Mouse (Mus musculus) gastrocnemius, postnatal 25 days (tissue): Measurements from ENCODE around the gene Gpc2. TPM values are rescaled to one million over a fixed set of nuclear protein-coding genes. Genes with fewer than 3 reads are reported as not detected.

Source experiments
- DNase-seq: peaks from one replicate; pipeline ENCODE4 v3.0.0; 2022
- long read RNA-seq, 2 experiments: library from polyadenylated mRNA; stranded (forward); transcript quantifications; one replicate each; pipeline ENCODE4 v2.0.0; 2021
- total RNA-seq, 2 experiments: library from RNA; stranded (reverse); gene quantifications; 1 replicate in 1 of 2; 2 replicates in 1 of 2; pipeline ENCODE4 v1.2.3; 2021

The Gpc2 gene
- under 1 TPM in 1 of 2 experiments, not detected in 1; 0.27 TPM for total RNA-seq
- long read RNA-seq, experiment 1, result 0 reads
- long read RNA-seq, experiment 2, result 0 reads

DNA sequence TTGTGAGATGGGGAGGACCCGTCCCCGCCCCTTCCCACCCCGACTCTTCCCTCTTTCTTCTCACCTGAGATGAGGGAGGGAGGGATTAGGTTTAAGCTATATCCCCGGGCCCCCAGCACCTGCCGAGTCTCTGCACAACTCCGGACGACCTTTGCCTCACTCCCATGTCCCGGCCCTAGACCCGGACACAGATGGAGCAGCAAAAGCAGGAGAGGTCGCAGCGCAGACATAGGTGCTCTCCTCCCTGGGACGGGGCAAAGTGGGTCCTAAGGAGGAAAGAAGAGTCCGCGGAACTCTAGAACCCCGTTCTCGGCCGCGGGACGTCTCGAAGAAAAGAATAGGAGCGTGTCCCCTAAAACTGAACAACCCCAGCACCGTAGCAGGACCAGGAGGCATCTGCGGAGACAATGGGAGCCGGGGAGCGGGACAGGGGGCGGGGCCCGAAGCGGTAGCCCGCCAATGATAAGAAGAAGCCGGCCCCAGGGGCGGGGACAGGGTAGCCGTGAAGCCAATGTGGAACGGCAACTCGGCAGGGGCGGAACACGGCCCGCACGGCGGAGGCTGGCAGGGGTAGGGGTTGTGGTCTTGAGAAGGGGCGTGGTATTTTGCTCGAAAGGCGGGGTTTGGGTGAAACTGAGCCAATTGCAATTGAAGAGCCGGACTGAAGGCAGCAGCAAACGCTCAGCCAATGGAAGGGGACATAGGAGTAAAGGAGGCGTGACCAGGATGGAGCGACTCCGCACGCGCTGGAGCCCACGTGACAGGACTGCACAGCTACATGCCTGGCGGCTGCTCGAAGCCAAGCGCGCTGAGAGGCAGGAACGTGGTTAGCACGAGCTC, at the start of gene Gpc2, which contains the start of the genes Gm43720 and Stag3:
Gpc2 (minus strand) TSS at position 421 of the 840 bp plus-strand sequence.
Gm43720 (minus strand) TSS at position 374 of the 840 bp plus-strand sequence.
Stag3 (plus strand) TSS at position 656 of the 840 bp plus-strand sequence.
- DNase-seq, result peak; percentile 83

DNA sequence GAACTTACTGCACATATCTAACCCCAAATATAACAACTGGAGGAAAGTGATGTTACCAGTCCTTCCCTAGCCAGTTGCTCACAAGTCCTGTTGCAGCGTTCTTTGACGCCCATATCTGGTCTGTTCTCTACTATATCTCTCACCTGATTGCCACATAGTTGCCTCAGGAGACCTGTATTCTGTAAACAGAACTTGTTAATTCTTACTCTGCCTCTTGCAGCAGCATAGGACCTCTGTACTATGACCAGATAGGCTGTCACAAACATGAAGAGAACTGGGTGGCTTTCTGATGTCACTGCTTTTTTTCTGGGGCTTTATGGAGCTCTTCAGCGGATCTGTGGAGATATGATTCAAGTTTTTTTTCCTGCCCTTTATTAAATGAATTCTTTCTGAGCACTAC, 33.0 kb upstream of the Gpc2 start:
- DNase-seq, result no peak

DNA sequence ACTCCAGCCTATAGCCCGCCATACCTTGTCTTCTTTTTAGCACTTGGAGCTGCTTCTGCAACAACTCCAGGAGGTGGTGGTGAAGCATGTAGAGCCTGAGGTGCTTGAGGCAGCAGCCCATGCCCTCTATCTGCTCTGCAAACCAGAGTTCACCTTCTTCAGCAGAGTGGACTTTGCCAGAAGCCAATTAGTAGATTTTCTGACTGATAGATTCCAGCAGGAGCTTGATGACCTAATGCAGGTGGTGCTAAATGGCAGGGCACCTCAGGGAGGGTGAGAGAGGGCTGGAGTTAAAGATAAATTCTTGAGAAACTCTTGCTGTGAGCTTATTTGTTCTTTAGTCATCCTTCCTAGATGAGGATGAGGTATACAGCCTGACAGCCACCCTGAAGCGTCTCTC, 19.8 kb upstream of the Gpc2 start:
- DNase-seq, result no peak

GRCm38 (mm10) chr5:138294158-138294557, 14.4 kb upstream of the Gpc2 start:
- no peak for DNase-seq

- no peak for DNase-seq
Measured at GRCm38 (mm10) chr5:138291638-138292037, 11.8 kb upstream of the Gpc2 start.

DNA sequence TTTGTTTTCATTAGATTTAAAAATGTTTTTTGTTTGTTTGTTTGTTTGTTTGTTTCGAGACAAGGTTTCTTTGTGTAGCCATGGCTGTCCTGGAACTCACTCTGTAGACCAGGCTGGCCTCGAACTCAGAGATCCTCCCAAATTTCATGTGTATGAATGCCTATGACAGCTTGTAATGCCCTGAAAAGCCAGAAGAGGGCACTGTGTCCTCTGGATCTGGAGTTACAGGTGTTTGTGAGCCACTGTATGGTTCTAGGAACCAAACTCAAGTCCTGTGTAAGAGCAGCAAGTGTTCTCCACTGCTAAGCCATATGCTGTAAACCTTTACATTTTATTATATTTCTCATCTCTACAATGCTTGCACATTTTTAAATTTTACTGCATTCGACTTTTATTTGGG, 8.1 kb upstream of the Gpc2 start:
- DNase-seq, result no peak

GRCm38 (mm10) chr5:138283540-138283939, 3.7 kb upstream of the Gpc2 start:
- DNase-seq, result no peak

DNA sequence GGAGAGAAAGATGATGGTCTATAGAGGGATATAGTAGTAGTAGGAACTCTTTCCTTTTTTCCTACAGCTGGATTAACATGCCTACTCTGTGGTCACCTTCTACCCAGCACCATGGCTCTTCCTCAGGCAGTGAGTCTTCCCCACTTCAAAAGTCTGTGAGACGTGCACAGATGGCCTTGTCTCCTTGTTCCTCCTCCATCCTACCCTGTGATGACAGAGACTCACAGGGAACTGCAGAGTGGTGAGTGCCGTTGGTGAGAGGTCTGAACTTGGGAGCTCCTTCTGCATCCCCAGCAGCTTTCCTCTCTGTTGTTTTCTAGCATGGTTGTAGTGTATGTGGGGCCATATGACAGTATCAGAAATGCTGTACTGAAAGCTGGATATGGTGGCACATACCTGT, 2.0 kb upstream of the Gpc2 start:
- no peak for DNase-seq

GRCm38 (mm10) chr5:138280829-138281228, 1.0 kb upstream of the Gpc2 start:
- DNase-seq, result no peak

GRCm38 (mm10) chr5:138280425-138280768, 592 bp upstream of the Gpc2 start:
- DNase-seq, result no peak

DNA sequence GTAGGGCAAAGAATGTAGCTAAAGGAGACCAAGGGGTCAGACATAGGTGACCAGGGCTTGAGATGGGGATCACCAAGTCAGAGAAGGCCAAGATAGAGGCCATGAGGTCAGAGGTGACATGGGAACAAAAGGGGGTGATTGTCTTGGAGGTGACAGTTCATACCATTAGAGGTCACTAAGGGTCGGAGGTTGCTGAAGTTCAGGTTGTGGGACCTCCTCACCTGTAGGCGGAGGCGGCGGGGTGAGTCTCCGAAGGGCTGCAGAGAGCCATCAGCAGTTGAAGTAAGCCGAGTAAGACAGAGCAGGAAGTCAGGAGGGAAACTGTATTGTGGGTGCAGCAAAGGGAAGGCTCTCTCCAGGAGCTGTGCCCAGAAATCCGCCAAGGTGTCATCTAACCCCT, 1.8 kb downstream of the Gpc2 start:
- no peak for DNase-seq

DNA sequence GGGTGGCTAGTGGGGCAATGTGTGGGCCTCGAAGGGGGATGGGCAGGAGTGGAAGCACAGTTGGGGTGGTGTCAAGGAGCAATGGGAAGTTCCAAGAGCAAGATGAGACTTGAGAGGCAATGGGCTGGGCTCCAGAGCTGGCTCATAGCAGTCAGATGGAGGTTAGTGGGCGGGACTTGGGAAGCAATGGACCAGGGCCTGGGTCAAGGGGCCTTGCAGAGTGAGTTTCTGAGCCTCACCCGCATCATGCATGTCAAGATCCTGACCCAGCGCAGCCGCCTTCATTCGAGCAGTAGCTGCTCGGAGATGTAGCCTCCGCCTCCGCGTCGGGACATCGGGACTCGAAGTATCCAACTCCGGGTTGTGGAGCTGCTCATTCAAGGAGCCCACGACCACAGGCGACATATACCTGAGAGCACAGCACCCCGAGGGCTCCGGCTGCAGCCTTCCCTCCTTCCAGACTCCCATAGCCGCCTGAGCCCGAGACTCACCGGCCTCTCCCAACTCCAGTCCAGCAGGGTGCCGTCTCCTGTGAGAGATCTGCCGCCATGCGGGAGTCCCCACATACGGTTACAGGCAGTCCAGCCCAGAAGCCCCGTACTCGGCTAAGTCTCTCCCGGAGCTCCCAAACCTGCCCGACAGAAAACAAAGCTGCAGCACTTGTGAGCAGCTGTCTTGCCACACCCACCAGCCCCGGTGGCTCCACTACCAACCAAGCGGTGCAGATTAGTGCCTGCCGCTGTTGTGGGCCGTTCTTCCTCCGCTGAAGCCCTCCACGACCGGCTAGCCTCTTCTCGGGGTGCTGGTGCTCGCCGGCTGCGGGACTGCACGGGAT, 4.4 kb downstream of the Gpc2 start:
- DNase-seq, result no peak

DNA sequence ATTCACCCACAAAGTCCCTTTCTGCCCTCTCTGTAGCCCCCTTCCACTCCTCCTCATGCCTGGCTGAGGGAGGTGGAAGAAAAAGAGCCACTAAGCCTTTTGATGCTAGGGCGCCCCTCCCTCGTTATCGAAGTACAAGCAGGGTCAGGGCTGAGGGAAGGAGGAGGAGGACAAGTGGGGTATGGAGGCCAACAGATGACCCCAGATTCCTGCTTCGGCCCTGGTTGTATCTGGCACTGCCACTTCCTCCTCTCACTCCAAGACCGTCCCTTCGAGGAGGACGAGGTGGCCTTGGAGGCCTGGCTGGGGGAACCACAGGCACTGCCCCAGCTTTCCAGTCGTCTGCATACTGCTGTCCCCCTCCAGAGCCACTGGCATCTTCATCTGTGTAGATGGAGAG, 5.6 kb downstream of the Gpc2 start:
- no peak for DNase-seq

DNA sequence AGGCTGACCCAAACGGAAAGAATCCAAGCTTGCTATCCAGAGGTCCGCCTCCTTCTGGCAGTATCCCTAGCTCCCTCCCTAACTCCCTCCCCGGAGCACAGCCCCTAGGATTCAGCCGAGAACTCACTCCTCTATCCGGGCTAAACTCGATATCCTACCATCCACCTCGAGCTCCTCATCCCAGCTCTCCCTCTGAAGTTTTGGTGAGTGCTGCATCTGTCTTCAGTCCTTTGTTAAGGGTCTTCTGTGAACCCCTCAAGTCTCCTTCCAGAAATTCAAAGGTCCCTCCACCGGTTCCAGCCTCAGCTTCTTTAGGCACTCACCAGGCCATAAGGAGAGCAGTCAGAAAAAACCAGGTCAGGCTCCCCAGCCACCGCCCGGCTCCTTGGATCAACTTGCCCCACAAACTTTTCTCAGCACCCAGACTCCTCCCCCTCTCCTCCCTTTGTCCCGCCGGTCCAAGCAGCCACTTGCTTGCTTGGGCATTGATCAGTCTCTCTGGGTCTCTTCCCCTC, 7.3 kb downstream of the Gpc2 start, which contains the start of gene Gal3st4:
Gal3st4 (minus strand) TSS at position 432 of the 515 bp plus-strand sequence.
- DNase-seq, result peak; percentile 41

GRCm38 (mm10) chr5:138271232-138271631, 8.6 kb downstream of the Gpc2 start:
- DNase-seq, result no peak

GRCm38 (mm10) chr5:138268980-138269379, 10.8 kb downstream of the Gpc2 start:
- DNase-seq, result no peak

- DNase-seq, result no peak
Measured at GRCm38 (mm10) chr5:138267114-138267513, 12.7 kb downstream of the Gpc2 start.

- DNase-seq, result no peak
Measured at GRCm38 (mm10) chr5:138265712-138266111, 14.1 kb downstream of the Gpc2 start.

- no peak for DNase-seq
Measured at GRCm38 (mm10) chr5:138264207-138264578, 15.6 kb downstream of the Gpc2 start.

DNA sequence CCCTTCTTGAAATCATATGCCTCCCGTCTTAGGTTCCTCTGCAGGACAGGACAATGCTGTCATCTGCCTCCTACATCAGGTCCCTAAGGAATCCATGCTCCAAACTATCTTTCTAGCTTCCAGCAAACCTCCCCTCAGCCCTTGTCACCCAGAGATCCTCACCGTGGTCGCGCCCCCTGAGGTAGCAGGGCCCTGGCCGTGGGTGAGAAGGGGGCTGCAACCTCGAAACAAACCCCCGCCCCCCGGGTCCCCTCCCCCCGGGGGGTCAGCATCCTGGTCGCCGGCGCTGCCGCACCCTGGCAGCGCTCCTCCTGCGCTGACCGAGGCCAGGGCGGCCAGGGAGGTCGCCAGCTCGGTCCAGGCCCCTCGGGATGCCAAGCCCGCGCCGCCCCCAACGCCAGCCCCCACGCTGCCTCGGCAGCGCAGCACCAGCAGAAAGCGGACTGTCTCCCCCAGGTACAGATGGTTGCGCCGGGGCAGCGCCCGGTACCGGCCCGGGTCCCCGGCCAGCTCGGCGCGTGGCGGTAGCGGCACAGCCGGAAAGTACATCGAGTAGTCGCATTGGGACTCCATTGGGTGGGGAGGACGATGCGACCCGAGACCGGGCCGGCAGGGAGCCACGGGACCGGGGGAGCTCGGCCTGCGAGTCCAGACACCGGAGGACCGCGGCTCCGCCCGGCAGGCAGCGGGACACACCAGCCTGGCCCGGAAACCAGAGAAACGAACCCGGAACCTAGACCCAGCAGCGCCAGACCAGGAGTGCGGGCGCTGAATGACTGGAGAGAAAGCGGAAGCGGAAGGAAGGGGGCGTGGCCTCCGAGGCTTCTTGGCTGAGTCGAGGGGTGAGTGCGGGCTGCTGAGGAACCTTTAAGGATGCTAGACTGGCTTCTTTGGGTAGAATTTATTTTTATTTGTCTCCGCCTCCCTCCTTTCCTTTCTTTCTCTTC, 16.3 kb downstream of the Gpc2 start, which contains the start of gene BC037034:
BC037034 (minus strand) TSS at position 774 of the 947 bp plus-strand sequence.
- DNase-seq, result peak; percentile 86

DNA sequence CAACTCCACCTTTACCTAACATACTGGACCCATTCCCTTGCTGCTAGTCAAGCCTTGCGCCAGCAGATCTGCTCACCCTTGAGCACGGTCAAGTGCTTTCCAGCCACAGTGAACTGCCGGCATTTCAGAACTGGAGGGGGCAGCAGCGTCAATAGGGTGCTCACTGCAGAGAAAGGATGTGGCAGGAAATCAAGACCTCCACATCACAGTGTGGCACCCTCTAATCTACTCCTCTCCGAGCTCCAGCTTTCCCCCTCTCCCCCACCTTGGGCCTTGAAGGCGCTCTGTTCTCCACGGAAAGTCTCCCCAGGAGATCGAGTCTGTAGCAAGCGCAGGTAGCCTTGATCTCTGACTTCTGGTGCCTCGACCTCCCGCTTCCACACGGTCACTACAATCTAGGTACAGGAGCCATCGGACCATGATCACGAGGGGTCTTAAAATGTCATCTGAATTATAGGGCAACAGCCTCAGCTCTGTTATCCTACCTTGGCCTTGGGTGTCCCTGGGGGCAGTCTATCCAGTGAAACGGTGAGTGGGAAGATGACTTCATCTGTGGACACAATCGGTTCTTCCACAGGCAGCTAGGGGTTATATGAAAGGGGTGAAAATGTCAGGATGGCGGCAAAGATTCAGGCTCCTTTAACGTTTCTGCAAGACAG, 17.1 kb downstream of the Gpc2 start:
- no peak for DNase-seq
